Mouse (Mus musculus) embryonic fibroblast, embryonic 13.5 days (primary cell): ENCODE results near the gene Nox3.

Experiments used
- CTCF ChIP-seq: IDR thresholded peaks from 2 replicates; pipeline ENCODE4 v1.5.1; 2011; ENCODE audit warnings: mild to moderate bottlenecking, control low read depth, low read length, moderate library complexity, borderline replicate concordance; ENCODE audit not compliant: insufficient read depth
- POLR2A ChIP-seq: IDR thresholded peaks from 2 replicates; pipeline ENCODE4 v1.6.1; 2011; ENCODE audit warnings: low read depth, mild to moderate bottlenecking, control low read depth, low read length, moderate library complexity

DNA sequence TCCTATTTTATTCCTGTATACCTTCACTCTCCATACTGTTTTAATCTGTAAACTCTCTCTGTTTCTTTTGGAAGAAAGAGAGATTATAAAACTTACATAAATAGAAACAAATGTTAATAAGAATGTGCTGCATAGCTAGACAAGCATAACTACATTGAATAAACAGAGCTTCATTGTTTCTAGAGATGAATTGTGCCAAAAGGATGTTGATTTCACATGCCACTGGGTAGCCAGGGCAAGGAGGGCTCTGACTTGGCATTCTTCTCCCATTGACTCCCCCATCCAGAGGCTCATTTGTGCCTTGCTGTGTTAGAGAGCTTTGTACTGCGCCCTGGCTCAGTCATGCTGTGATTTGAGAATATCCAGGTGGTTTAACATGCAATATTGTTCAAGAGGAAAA lies 98.2 kb downstream of the Nox3 start:
- no peak for TF ChIP-seq CTCF
- TF ChIP-seq POLR2A, result no peak
